Mouse (Mus musculus): ENCODE measurements around the gene Wdr62.

- no peak for TF ChIP-seq EP300 (optimal IDR thresholded peaks at IDR 0.05)
- no peak for TF ChIP-seq CTCF (IDR thresholded peaks at IDR 0.05; ENCODE audit: low read depth)
These were observed 86.6 kb downstream of the Wdr62 start for GRCm38 (mm10) chr7:30193581-30194100.
